Mouse (Mus musculus): ENCODE data around the gene Sec14l4.
"Not testable (repeated sequence)": the region's sequence is repeated elsewhere in the genome, so short reads cannot be mapped to it uniquely, and the experiment has no call there.

The Sec14l4 gene

DNA sequence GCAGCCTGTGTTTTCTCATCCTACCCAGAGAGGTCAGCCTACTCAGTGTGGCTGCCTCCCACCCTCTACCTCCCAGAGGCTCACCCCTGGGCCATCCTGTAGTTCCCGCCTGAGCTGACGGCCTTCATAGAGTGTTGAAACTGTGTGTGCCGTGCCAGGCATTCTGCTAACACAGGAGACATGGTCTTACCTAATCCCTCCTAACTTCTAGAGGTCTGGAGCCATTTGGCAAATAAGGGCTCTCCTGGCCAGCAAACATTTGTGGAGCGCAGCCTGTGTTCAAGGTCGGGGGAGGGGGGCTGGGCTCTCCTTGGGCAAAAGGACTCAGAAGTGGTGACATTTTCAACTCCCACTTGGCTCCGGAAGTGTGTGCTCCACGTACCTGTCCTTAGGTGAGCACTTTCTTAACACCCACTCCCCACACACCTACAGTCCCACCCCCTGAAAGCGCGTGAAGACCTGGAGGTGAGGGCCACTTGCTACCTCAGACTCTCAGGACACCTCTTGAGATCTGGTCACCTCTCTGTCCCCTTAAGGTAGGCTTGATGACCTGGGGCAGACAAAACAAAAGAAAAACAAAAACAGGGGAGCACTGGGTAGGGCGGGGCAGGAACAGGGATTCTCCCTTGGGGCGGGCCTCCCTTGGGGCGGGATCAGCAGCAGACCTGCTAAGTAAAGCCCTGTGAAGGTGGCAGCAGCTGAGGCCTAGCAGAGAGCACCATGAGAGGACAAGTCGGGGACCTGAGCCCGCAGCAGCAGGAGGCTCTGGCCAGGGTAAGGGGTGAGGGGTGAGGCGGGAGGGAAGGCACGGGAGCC is at the start of gene Sec14l4:
TSS of gene Sec14l4 (plus strand) at position 337 of the 816 bp plus-strand sequence.
- no peak for DNase-seq (ENCODE audit: extremely low spot score, low spot score)

DNA sequence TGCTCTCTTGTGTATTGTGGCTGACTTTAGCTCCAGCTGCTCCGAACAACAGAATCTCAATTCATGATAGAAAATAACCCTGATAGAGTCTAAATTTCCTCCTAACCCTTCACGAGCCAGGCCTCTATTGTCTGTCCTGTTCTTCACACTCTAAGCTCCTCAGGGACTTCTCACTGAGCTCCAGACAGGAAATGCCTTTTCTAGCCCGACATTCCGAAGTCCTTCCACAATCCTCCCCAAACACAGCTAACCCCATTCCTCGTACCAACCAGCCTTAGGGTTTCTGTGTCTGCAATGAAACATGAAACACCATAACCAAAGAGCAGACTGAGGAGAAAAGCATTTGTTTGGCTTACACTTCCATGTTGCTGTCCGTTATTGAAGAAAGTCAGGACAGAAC is 49.7 kb upstream of the Sec14l4 start:
- no peak for DNase-seq (ENCODE audit: extremely low spot score, low spot score)

DNA sequence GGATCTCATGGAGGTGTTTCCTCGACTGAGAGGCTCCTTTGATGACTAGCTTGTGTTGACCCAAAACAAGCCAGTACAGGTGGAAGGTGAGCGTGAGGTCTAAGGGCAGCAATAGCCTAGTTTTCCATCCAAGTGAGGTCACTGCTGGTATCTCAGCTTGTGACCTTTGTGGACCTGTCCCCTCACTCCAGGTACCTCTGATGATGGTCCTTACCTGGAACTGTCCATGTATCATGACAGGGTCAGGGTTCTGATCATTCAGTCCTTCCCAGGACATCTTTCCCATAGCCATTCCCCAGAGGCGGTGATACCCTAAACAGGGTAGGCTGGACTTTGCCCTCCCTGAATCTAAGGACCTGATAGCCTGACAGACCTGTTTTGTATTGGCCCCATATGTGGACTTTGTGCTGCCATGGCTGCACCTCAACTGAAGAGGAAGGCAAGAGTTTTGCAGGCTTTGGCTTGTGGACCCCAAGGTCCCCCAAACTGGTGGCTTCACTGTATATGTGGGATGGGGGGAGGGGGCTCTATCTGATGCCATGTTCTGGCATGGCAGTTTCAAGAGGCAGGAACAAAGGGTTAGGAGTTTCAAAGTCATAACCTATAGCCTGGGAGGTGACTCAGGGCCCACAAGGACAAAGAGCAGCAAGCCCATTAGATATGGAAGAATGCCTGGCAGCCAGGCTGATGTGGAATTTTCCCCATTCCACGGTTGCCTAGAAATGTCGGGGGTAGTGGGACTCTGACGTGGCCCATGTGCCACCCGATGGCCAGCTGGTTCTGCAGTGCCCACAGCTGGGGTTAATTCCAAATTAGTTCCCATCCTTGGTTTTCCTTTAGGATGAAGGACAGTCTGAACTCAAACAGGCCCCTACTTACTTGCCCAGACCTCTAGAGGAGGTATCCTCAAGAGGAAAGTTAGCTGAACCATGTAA is 48.7 kb upstream of the Sec14l4 start:
- no peak for DNase-seq (ENCODE audit: extremely low spot score, low spot score)

DNA sequence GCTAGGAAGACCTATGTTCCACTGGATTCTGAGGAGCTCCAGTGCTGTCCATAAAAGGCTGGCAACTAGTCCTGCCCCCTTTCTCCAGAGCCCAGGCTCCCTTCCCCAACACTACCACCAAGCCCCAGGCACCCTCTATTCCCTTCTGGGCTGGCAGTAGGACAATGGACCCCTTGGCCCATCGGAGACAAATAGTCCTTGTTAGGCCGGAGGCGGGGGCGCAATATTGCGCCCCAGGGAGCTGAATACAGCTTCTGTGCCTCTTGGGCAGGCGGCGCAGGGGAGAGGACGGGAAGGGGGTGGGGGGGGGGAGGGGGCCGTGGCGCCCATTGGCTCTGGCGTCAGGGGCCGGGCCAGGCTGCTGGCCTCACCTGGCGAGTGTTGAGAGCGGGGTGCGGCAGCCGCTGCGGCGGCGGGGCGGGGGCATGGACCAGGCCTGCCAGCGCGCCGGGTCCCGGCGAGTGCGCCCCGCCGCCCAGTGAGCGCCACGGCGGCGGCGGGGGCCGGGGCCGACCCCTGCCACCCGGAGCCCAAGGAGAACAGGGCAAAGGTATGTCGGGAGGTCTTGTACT is 47.9 kb upstream of the Sec14l4 start, which contains the start of gene Gal3st1:
TSS of gene Gal3st1 (plus strand) at position 346 of the 572 bp plus-strand sequence.
- peak; percentile 34 for DNase-seq (ENCODE audit: extremely low spot score, low spot score)

DNA sequence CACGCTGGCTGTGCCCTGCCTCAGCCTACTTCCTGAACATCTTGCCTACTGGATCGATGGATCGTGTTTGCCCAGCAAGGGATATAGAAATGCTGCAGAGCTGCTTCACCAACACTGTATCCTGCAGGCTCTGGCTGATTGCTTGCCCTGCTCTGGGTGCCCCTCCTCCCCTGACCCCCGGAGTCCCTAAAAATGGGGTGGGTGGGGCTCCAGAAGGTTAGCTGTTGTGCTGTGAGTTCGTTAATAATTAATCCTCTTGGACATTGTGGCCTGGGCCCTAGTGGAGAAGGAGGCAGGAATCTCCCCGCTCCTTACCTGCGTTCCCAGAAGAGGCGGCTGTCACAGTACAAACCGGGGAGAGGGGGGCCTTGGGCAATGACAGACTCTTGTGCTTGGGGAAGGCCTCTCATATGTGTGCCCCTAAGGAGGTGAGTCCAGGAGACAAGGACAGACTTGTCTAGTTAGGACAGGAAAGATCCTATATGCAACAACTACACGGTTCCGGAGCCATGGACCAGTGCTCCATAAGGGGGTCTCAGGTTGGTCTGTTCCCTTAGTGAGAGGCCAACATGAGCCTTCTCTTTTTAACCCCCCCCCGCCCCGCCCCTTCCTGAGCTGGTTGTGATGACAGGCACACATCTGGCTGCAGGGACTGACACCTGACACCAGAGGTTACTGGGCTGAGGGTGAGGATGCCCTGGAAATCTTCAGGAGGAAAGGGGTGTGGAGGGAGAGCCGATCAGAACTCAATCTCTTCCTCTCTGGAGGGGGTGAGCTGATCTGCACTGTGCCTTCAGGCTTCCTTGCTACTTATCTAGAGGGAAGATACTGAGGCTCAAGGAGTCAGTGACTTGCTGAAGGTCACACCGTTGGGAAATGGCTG is 47.2 kb upstream of the Sec14l4 start:
- no peak for DNase-seq (ENCODE audit: extremely low spot score, low spot score)

DNA sequence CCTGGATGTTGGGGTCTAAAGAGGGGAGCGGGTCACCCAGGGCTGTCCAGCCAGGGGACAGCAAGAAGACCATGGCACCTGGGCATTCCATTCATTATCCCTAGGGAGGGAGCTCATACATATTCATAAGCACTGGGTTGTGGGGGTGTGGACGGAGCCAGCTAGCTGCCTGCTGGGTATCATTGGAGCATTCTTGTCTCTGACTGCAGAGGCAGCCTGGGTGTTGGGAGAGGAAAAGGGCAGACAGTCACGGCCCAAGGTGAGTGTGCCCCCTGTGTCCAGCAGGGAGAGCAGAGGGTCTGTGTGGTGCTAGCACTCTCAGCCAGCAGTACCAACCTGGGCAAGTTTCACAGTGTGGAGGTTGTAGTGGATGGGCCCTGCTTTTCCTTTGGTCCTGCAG is 41.5 kb upstream of the Sec14l4 start:
- no peak for DNase-seq (ENCODE audit: extremely low spot score, low spot score)

DNA sequence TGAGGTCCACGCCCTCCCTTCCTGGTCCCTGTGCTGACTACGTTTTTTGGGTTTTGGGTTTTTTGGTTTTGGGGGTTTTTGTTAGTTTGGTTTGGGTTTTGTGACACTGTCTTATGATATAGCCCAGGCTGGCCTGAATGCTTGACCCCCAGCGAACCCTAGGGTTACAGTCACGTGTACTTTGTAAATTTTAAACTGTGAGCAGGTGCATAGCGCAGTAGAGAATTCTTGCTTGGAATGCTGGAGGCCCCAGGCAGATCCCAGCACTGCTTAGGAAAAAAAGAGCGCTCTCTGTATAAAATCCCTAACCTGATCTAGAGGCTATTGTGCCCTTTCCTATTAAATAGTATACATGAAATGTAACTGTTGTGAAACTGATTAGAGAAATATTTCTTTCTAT is 38.1 kb upstream of the Sec14l4 start:
- no peak for DNase-seq (ENCODE audit: extremely low spot score, low spot score)

DNA sequence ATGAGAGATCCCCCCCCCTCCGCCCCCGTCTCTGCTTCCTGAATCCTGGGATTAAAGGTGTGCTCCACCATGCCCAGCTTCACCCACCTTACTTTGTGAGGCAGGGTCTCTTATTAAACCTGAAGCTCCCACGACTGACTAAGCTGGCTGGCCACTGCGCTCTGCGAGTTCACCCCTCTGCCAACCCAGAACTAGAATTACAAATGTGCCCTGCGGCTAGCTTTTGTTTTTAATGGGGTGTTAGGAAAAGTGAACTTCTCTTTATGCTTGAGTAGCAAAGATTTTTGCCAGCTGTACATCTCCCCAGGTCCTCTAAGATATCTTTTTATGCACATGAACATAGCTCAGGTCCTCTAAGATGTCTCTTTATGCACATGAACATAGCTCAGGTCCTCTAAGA is 37.3 kb upstream of the Sec14l4 start:
- no peak for DNase-seq (ENCODE audit: extremely low spot score, low spot score)

DNA sequence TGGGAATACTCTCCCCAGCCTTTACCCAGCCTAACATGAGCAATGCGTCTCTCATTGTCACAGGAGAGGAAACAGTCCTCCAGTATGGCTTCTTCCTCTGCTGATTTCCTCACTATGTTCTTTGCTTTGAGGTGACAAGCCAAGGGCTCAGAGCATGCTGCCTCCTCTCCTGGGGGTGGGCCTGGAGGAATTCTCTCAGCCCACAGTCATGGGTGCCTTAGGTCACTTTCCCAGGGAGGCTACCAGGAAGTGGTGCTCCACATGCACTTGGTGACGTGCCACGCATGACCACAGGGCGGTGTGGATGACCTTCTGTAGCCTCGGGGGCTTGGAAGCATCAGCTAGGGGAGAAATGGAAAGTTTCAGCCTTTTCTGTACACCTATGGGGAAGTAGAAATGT is 35.8 kb upstream of the Sec14l4 start:
- no peak for DNase-seq (ENCODE audit: extremely low spot score, low spot score)

DNA sequence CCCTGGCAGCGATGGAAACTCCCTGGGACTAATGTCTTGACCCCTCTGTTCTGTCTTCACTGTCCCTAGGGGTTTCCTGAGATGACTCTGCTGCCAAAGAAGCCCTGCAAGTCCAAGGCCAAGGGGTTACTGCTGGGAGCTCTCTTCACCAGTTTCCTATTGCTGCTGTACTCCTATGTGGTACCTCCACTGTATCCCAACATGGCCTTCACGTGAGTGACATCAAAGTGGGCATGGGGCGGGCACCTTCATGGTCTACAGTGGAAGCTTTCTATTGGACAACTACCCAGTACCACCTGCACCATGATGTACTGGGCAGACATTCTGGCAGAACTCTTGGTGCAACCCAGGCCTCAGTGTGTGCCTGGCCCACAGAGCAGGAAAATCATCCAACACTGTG is 34.4 kb upstream of the Sec14l4 start:
- no peak for DNase-seq (ENCODE audit: extremely low spot score, low spot score)

DNA sequence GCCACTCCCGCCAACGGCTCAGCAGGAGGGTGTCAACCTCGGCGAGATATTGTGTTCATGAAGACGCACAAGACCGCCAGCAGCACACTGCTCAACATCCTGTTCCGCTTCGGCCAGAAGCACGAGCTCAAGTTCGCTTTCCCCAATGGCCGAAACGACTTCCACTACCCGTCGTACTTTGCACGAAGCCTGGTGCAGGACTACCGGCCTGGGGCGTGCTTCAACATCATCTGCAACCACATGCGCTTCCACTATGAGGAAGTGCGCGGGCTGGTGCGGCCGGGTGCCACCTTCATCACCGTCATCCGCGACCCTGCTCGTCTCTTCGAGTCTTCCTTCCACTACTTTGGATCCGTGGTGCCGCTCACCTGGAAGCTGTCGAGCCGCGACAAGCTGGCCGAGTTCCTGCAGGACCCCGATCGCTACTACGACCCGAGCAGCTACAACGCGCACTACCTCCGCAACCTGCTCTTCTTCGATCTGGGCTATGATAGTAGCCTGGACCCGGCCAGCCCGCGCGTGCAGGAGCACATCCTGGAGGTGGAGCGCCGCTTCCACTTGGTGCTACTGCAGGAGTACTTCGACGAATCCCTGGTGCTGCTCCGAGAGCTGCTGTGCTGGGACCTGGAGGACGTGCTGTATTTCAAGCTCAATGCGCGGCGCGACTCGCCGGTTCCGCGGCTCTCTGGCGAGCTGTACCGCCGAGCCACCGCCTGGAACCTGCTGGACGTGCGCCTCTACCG is 33.1 kb upstream of the Sec14l4 start:
- peak; percentile 36 for DNase-seq (ENCODE audit: extremely low spot score, low spot score)

DNA sequence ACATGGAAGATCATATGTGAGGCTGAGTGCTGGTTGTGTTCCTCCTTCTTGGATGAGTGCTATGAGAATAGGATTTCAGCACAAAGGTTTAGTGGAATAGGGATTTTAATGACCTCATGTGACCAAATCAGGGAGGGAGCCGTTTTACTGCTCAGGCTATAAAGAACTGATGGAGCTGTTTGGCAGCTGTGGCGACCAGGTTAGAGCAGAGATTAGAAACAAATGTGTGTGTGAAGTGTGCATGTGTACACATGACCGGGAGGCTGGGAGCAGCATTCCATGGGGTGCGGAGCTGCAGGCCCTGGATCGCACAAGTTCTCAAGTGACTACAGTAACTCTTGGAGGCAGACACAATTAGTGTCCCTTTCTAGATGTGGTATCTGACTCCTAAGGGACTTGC is 31.7 kb upstream of the Sec14l4 start:
- no peak for DNase-seq (ENCODE audit: extremely low spot score, low spot score)

DNA sequence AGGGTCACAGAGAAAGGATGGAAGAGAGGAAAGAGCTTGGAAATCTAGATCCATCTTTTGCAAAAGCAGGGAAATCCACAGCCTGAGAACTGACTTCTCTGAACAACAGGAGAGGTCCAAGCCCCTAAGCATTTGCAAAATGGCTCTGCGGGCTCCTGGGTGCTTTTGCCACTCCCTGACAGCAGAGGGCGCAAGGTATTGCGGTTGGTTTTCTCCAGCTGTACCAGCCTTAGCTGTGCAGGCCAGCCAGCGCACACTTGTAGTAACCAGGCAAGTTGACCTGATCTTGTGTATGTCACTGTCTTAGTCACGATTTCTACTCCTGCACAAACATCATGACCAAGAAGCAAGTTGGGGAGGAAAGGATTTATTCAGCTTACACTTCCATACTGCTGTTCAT is 29.7 kb upstream of the Sec14l4 start:
- DNase-seq (ENCODE audit: extremely low spot score, low spot score), result peak; percentile 74

DNA sequence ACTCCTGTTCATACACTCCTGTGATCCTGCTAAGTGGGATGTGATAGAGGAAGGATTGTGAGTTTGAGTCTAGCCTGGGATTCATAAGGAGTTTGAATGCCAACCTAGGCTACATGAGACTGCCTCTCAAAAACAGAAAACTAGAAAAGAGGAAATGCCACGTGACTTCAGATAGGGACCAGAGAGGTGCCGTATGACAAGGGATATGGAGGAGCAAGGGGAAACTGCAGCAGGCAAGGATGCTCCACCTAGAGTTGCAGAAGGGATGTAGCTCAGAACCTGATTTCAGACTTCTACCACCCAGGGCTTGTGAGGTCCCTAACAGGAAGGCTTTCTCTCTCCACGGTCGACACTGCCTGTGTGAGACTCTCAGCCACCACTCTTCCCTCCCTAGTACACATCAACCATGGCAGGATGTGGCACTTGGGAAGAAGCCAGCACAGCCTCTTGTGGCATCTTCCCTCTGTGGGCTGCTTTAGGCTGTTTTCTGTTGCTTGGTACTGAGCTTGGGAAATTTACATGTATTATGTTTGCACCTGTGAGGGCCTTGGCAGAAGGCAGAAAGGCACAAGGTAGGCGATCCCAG is 25.9 kb upstream of the Sec14l4 start:
- DNase-seq (ENCODE audit: extremely low spot score, low spot score), result no peak

DNA sequence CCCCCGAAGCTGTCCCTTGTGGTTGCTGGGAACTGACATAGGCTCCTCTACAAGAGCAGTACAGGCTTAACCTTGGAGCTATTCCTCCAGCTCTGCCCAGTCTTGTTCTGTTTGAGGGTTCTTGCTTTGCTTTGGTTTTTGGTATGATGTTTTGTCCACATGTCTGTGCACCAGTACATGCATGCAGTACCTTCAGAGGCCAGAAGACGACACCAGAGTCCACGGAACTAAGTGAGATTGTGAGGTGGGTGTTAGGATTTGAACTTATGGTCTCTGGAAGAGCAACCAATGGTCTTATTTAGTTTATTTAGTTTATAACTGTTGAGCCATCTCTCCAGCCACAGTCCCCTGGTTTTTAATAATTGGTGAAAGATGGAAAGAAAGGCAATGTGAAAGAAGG is 24.8 kb upstream of the Sec14l4 start:
- DNase-seq (ENCODE audit: extremely low spot score, low spot score), result no peak

DNA sequence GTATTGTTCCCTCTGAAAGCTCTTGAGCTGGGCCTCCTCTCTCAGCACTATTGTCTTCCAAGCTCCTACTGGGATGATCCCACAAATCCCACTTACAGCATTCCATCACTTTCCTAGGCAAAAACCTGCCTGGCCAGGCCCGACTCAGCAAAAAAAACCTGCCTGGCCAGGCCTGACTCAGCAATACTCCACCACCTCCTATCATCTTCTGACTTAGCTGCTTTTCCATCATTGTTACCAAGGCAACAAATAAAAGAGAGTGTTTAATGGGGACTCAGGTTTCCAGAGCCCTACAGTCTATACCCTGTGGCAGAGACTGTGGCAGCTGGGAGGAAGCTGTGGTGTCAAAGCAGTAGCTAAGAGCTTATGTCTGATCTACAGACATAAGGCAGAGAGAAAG is 18.6 kb upstream of the Sec14l4 start:
- DNase-seq (ENCODE audit: extremely low spot score, low spot score), result no peak

DNA sequence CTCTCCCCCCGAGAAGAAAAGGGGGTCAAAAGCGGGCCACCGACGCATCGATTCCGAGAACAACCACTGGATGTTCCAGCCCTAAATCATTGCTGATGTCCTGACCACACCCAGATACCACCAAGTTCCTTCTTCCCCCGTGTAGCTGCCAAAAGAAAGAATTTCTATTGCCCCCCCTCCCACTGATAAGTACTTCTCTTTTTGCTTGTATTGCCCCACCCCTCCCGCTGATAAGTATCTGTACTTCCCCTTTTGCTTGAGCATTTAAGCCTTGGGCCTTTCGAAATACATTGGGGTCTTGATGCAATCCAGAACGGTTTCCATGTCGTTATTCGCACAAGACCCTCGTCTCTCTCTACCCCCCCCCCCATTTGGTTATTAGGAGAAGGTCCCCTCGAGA is 15.5 kb upstream of the Sec14l4 start:
- not testable (repeated sequence) for DNase-seq (ENCODE audit: extremely low spot score, low spot score)

DNA sequence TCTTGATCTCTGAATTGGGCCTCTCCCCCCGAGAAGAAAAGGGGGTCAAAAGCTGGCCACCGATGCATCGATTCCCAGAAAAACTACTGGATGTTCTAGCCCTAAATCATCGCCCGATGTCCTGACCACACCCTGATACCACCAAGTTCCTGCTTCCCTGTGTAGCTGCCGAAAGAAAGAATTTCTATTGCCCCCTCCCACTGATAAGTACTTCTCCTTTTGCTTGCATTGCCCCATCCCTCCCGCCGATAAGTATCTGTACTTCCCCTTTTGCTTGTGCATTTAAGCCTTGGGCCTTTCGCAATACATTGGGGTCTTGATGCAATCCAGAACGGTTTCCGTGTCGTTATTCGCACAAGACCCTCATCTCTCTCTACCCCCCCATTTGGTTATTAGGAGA is 9.2 kb upstream of the Sec14l4 start:
- not testable (repeated sequence) for DNase-seq (ENCODE audit: extremely low spot score, low spot score)

DNA sequence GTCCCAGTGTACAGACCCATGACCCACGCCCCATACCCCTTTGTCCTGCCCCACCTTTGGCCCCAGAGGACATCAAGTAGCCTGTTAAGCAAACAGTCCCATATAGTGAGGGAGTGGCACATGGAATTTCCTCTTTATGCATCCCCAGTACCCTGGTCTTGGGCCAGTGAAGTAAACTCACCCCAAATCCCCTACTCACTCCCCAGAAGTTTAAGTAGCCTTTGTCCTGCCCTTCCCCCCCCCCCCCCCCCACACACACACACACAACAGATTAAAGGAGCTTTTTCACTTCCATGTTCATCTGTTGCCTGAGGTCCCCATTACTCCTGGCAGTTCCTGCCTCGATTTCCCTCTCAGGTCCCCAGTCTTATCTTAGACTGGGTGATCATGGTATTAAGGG is 7.9 kb upstream of the Sec14l4 start:
- no peak for DNase-seq (ENCODE audit: extremely low spot score, low spot score)

DNA sequence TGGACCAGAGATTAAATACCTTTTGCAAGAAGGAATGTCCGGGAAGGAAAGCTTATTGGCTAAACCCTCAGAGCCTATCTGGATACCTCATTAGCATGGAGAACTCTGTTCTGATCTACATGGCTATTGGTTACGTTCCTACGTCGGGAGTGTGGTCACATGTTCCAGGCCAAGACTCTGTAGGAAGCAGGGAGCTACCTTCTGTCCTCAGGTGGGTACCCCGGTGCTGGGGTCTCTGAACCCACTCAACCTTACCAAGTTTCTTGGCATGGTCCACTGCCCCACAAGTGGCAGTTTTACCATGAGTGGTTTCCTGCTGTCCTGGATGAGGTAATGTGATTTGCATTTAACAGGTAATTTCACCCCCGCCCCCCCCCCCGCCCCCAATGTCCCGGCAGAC is 4.2 kb upstream of the Sec14l4 start:
- DNase-seq (ENCODE audit: extremely low spot score, low spot score), result no peak
